8 mouse cellular contexts compared by ENCODE assay signal in genomic region chr10:75932891-75933290, GRCm38 (mm10). TPM values are rescaled to one million over a fixed set of nuclear protein-coding genes. Genes with fewer than 3 reads are reported as not detected.
A peak's percentile ranks its signal among the peaks of the same experiment; 100 is the strongest.
DNase-seq lines count a peak whose midpoint lies in the region; ATAC-seq and TF ChIP-seq lines count a peak whose summit lies in the region.

TSS of gene Chchd10 (plus strand) at chr10:75933130.

- ATAC-seq in G1E (ENCODE audit: extremely low read depth, insufficient number of reproducible peaks, low FRiP score, poor library complexity, severe bottlenecking): no peak
- no peak for ATAC-seq in forebrain, embryonic 11.5 days (replicated peaks; ENCODE audit: low FRiP score)
- ATAC-seq in limb, embryonic 14.5 days (ENCODE audit: low FRiP score, low read depth): no peak

- intact Hi-C loops in heart, postnatal 36 days (cut with DNase I): no loop called here

- no peaks in the 10 kb centered on the region for H3K9me3 ChIP-seq in G1E (replicated peaks)
- H3K9me3 ChIP-seq in forebrain, embryonic 11.5 days (ENCODE audit: control insufficient read depth, low read length): no peaks in the 10 kb centered on the region
- H3K9me3 ChIP-seq in limb, embryonic 14.5 days (ENCODE audit: control insufficient read depth, low read length): no peaks in the 10 kb centered on the region

- peak within 1 kb of the TSS; percentile 95 for H3K4me2 ChIP-seq in forebrain, embryonic 11.5 days (ENCODE audit: low read depth, low read length, severe bottlenecking)
- H3K4me2 ChIP-seq in limb, embryonic 14.5 days (replicated peaks; ENCODE audit: low read depth, low read length, severe bottlenecking): peak within 1 kb of the TSS; percentile 91

- no peaks in the 10 kb centered on the region for H3K27me3 ChIP-seq in cerebellum, adult 2 months (ENCODE audit: control insufficient read depth, insufficient read depth, low read length)
- H3K27me3 ChIP-seq in G1E (ENCODE audit: insufficient read depth, low read length): peaks cover 52% of the 10 kb centered on the region
- H3K27me3 ChIP-seq in forebrain, embryonic 11.5 days (ENCODE audit: control insufficient read depth, insufficient read depth, low read length): peaks cover 36% of the 10 kb centered on the region
- H3K27me3 ChIP-seq in limb, embryonic 14.5 days (ENCODE audit: control insufficient read depth, insufficient read depth, low read length): peaks cover 21% of the 10 kb centered on the region

- no peak within 1 kb of the TSS for H3K27ac ChIP-seq in cerebellum, adult 2 months (ENCODE audit: insufficient read depth, low read length)
- H3K27ac ChIP-seq in forebrain, embryonic 11.5 days (ENCODE audit: low read depth, low read length): no peak within 1 kb of the TSS
- H3K27ac ChIP-seq in limb, embryonic 14.5 days (replicated peaks; ENCODE audit: low read depth, low read length): peak within 1 kb of the TSS; percentile 79

- no peak for DNase-seq in cerebellum, adult 2 months
- no peak for DNase-seq in cerebellum, adult 9-10 months
- no peak for DNase-seq in G1E (ENCODE audit: low spot score)
- DNase-seq in forebrain, embryonic 11.5 days (ENCODE audit: low spot score): no peak
- DNase-seq in heart, postnatal 36 days: no peak
- no peak for DNase-seq in limb, embryonic 14.5 days (ENCODE audit: low spot score)
- DNase-seq in right cerebral cortex, adult 18-20 months: no peak
- DNase-seq in testis, postnatal 14 days (ENCODE audit: low spot score): no peak

- H3K9ac ChIP-seq in forebrain, embryonic 11.5 days (ENCODE audit: low read length): peak within 1 kb of the TSS; percentile 85
- peak within 1 kb of the TSS; percentile 94 for H3K9ac ChIP-seq in limb, embryonic 14.5 days (ENCODE audit: low read depth, low read length, severe bottlenecking)

- no peak for TF ChIP-seq CTCF in cerebellum, adult 2 months (IDR thresholded peaks at IDR 0.05; ENCODE audit: borderline replicate concordance, insufficient read depth, low read depth, low read length)
- TF ChIP-seq CTCF in G1E (IDR thresholded peaks at IDR 0.05; ENCODE audit: low read depth, low read length): no peak

- peaks cover 10% of the 10 kb centered on the region for H3K36me3 ChIP-seq in G1E (replicated peaks)
- no peaks in the 10 kb centered on the region for H3K36me3 ChIP-seq in forebrain, embryonic 11.5 days (ENCODE audit: control insufficient read depth, insufficient read depth, low read length)
- peaks cover 6% of the 10 kb centered on the region for H3K36me3 ChIP-seq in limb, embryonic 14.5 days (ENCODE audit: control insufficient read depth, insufficient read depth, low read length)

- TF ChIP-seq POLR2A in cerebellum, adult 2 months (IDR thresholded peaks at IDR 0.05; ENCODE audit: borderline replicate concordance, insufficient read depth, low read length): no peak
- no peak for TF ChIP-seq POLR2A in limb, embryonic 14.5 days (IDR thresholded peaks at IDR 0.05; ENCODE audit: borderline replicate concordance, extremely low read depth, insufficient read depth, insufficient read length)

- peaks cover 7% of the 10 kb centered on the region for H3K4me1 ChIP-seq in cerebellum, adult 2 months (ENCODE audit: control insufficient read depth, insufficient read depth, low read length)
- H3K4me1 ChIP-seq in G1E (ENCODE audit: insufficient read depth, low read depth, low read length): peaks cover 44% of the 10 kb centered on the region
- H3K4me1 ChIP-seq in forebrain, embryonic 11.5 days (replicated peaks; ENCODE audit: control insufficient read depth, insufficient read depth, low read length): peaks cover 11% of the 10 kb centered on the region
- peaks cover 36% of the 10 kb centered on the region for H3K4me1 ChIP-seq in limb, embryonic 14.5 days (ENCODE audit: control insufficient read depth, insufficient read depth, low read length)

- peak within 1 kb of the TSS; percentile 50 for H3K4me3 ChIP-seq in cerebellum, adult 2 months (replicated peaks; ENCODE audit: insufficient read depth, low read depth, low read length)
- H3K4me3 ChIP-seq in G1E (ENCODE audit: low read depth, low read length): peak within 1 kb of the TSS; percentile 69; the same call in 1 of the 2 replicates
- H3K4me3 ChIP-seq in forebrain, embryonic 11.5 days (ENCODE audit: low read depth, low read length): peak within 1 kb of the TSS; percentile 47
- peak within 1 kb of the TSS; percentile 74 for H3K4me3 ChIP-seq in limb, embryonic 14.5 days (replicated peaks; ENCODE audit: low read length)

- WGBS in cerebellum, adult 2 months: 61% methylated on average over 6 of the region's 6 CpGs
- WGBS in forebrain, embryonic 11.5 days: 29% methylated on average over 6 of the region's 6 CpGs
- 41% methylated on average over 6 of the region's 6 CpGs for WGBS in limb, embryonic 14.5 days

RNA-seq across cellular contexts. Expression of gene Chchd10, which starts in this region (rescaled TPM):
- 567 and 609 TPM in 2 replicates for polyA plus RNA-seq in cerebellum, adult 2 months (2012; rRNA removed)
- total RNA-seq in G1E (2014; fragmentation: Nextera tagmentation) (135 and 169 TPM in 2 replicates), G1E (2017) (96.3 and 127 TPM in 2 replicates)
- 376 and 450 TPM in 2 replicates for polyA plus RNA-seq in G1E (2012)
- polyA plus RNA-seq in forebrain, embryonic 11.5 days (2014; fragmentation: Nextera tagmentation; extraction: Ambion mirVana): 6.6 and 7.4 TPM in 2 replicates
- 1,000 to 10,000 TPM; 1,903 to 1,946 TPM for total RNA-seq in heart, postnatal 36 days (2021)
- 11.7 and 13.6 TPM in 2 replicates for polyA plus RNA-seq in limb, embryonic 14.5 days (2012; rRNA removed)
- polyA plus RNA-seq in limb, embryonic 14.5 days (2014; fragmentation: Nextera tagmentation; extraction: Ambion mirVana): 16.2 and 24.8 TPM in 2 replicates

Comparison
In these comparisons a context has a peak if more than half of its experiments do, and no peak if none do; other contexts are left out.
1. RNA of gene Chchd10 (total RNA-seq): 1,903 to 1,946 TPM in heart, postnatal 36 days; 96.3 to 169 TPM in G1E; every median in the first group is over 10 times any median in the second.
2. RNA of gene Chchd10 (polyA plus RNA-seq): 567 to 609 TPM in cerebellum, adult 2 months and 376 to 450 TPM in G1E; 11.7 to 24.8 TPM in limb, embryonic 14.5 days and 6.6 to 7.4 TPM in forebrain, embryonic 11.5 days; every median in the first group is over 10 times any median in the second.
3. Peak in every context shown above with its lines, with median percentiles within 50 percentile points of each other: H3K4me3 ChIP-seq.